Mouse (Mus musculus): Measurements from ENCODE around the gene Frmd4b. TPM values are rescaled to one million over a fixed set of nuclear protein-coding genes. Genes with fewer than 3 reads are reported as not detected.

Gene Frmd4b
- total RNA-seq, 1 experiment: 2.1 TPM

- no peak for TF ChIP-seq MAFK (IDR thresholded peaks at IDR 0.05; ENCODE audit: insufficient read depth, low read depth, low read length)
- no peak for TF ChIP-seq CHD2 (IDR thresholded peaks at IDR 0.05; ENCODE audit: low read depth, low read length)
- TF ChIP-seq ZC3H11A (IDR thresholded peaks at IDR 0.05; ENCODE audit: borderline replicate concordance, low read depth, low read length): no peak
- TF ChIP-seq HCFC1 (IDR thresholded peaks at IDR 0.05; ENCODE audit: borderline replicate concordance, insufficient read depth, low read length): no peak
- no peak for TF ChIP-seq ZNF384 (IDR thresholded peaks at IDR 0.05; ENCODE audit: low read depth, low read length)
- H3K27ac ChIP-seq (ENCODE audit: insufficient read depth, low read depth, low read length, poor library complexity, severe bottlenecking): no peak overlapping the region
- in situ Hi-C loops (cut with MboI; ENCODE audit: low sequenced_read_pairs in 2 of 2, unreplicated experiment in 2 of 2): no loop called here
- no peak overlapping the region for H3K4me3 ChIP-seq (ENCODE audit: insufficient read depth in 1 of 2, low read depth in 1 of 2, low read length in 2 of 2, poor library complexity in 1 of 2, severe bottlenecking in 1 of 2)
- H3K9me3 ChIP-seq (ENCODE audit: control insufficient read depth, insufficient read depth, low read depth, low read length): no peaks in the 10 kb centered on the region
- peaks cover 4 to 10% of the 10 kb centered on the region in 2 experiments; a peak in 1 of 4 replicates for H3K4me1 ChIP-seq (ENCODE audit: control insufficient read depth in 2 of 2, insufficient read depth in 2 of 2, low read length in 2 of 2, poor library complexity in 1 of 2)
- no peak overlapping the region for H3K9ac ChIP-seq (ENCODE audit: insufficient read depth, low read depth, low read length, poor library complexity, severe bottlenecking)
- H3K36me3 ChIP-seq (ENCODE audit: control insufficient read depth, insufficient read depth, low read length, poor library complexity, severe bottlenecking): no peaks in the 10 kb centered on the region
- no peak for DNase-seq (ENCODE audit: low read depth, low spot score)
These were observed 264.7 kb downstream of the Frmd4b start for GRCm38 (mm10) chr6:97352505-97353154.

GRCm38 (mm10) chr6:97349355-97350138, 267.8 kb downstream of the Frmd4b start:
- no peak overlapping the region for H3K4me3 ChIP-seq (ENCODE audit: insufficient read depth in 1 of 2, low read depth in 1 of 2, low read length in 2 of 2, poor library complexity in 1 of 2, severe bottlenecking in 1 of 2)
- no peak overlapping the region for H3K9ac ChIP-seq (ENCODE audit: insufficient read depth, low read depth, low read length, poor library complexity, severe bottlenecking)
- no peaks in the 10 kb centered on the region for H3K36me3 ChIP-seq (ENCODE audit: control insufficient read depth, insufficient read depth, low read length, poor library complexity, severe bottlenecking)
- no peaks in the 10 kb centered on the region for H3K9me3 ChIP-seq (ENCODE audit: control insufficient read depth, insufficient read depth, low read depth, low read length)
- TF ChIP-seq ZNF384 (IDR thresholded peaks at IDR 0.05; ENCODE audit: low read depth, low read length): no peak
- TF ChIP-seq ZC3H11A (IDR thresholded peaks at IDR 0.05; ENCODE audit: borderline replicate concordance, low read depth, low read length): no peak
- no peak for TF ChIP-seq CHD2 (IDR thresholded peaks at IDR 0.05; ENCODE audit: low read depth, low read length)
- no peak for TF ChIP-seq HCFC1 (IDR thresholded peaks at IDR 0.05; ENCODE audit: borderline replicate concordance, insufficient read depth, low read length)
- TF ChIP-seq MAFK (IDR thresholded peaks at IDR 0.05; ENCODE audit: insufficient read depth, low read depth, low read length): no peak
- in situ Hi-C loops (cut with MboI; ENCODE audit: low sequenced_read_pairs in 2 of 2, unreplicated experiment in 2 of 2): no loop called here
- H3K27ac ChIP-seq (ENCODE audit: insufficient read depth, low read depth, low read length, poor library complexity, severe bottlenecking): no peak overlapping the region
- peaks cover 4% of the 10 kb centered on the region in 2 experiments; a peak in 1 of 4 replicates for H3K4me1 ChIP-seq (ENCODE audit: control insufficient read depth in 2 of 2, insufficient read depth in 2 of 2, low read length in 2 of 2, poor library complexity in 1 of 2)
- no peak for DNase-seq (ENCODE audit: low read depth, low spot score)

GRCm38 (mm10) chr6:97346932-97347331, 270.4 kb downstream of the Frmd4b start:
- TF ChIP-seq CHD2 (IDR thresholded peaks at IDR 0.05; ENCODE audit: low read depth, low read length) (no peak), ZC3H11A (IDR thresholded peaks at IDR 0.05; ENCODE audit: borderline replicate concordance, low read depth, low read length) (no peak), HCFC1 (IDR thresholded peaks at IDR 0.05; ENCODE audit: borderline replicate concordance, insufficient read depth, low read length) (no peak), ZNF384 (IDR thresholded peaks at IDR 0.05; ENCODE audit: low read depth, low read length) (no peak), MAFK (IDR thresholded peaks at IDR 0.05; ENCODE audit: insufficient read depth, low read depth, low read length) (no peak)
- no peaks in the 10 kb centered on the region for H3K9me3 ChIP-seq (ENCODE audit: control insufficient read depth, insufficient read depth, low read depth, low read length)
- in situ Hi-C loops (cut with MboI; ENCODE audit: low sequenced_read_pairs in 2 of 2, unreplicated experiment in 2 of 2): no loop called here
- peaks cover 2 to 4% of the 10 kb centered on the region in 2 experiments; a peak in 1 of 4 replicates for H3K4me1 ChIP-seq (ENCODE audit: control insufficient read depth in 2 of 2, insufficient read depth in 2 of 2, low read length in 2 of 2, poor library complexity in 1 of 2)
- no peak overlapping the region for H3K9ac ChIP-seq (ENCODE audit: insufficient read depth, low read depth, low read length, poor library complexity, severe bottlenecking)
- no peaks in the 10 kb centered on the region for H3K36me3 ChIP-seq (ENCODE audit: control insufficient read depth, insufficient read depth, low read length, poor library complexity, severe bottlenecking)
- no peak overlapping the region for H3K4me3 ChIP-seq (ENCODE audit: insufficient read depth in 1 of 2, low read depth in 1 of 2, low read length in 2 of 2, poor library complexity in 1 of 2, severe bottlenecking in 1 of 2)
- DNase-seq (ENCODE audit: low read depth, low spot score): no peak
- H3K27ac ChIP-seq (ENCODE audit: insufficient read depth, low read depth, low read length, poor library complexity, severe bottlenecking): no peak overlapping the region

- Histone ChIP-seq H3K36me3 (ENCODE audit: control insufficient read depth, insufficient read depth, low read length, poor library complexity, severe bottlenecking) (no peaks in the 10 kb centered on the region), H3K27ac (ENCODE audit: insufficient read depth, low read depth, low read length, poor library complexity, severe bottlenecking) (no peak overlapping the region), H3K4me3 (ENCODE audit: insufficient read depth in 1 of 2, low read depth in 1 of 2, low read length in 2 of 2, poor library complexity in 1 of 2, severe bottlenecking in 1 of 2) (no peak overlapping the region), H3K9me3 (ENCODE audit: control insufficient read depth, insufficient read depth, low read depth, low read length) (no peaks in the 10 kb centered on the region), H3K4me1 (ENCODE audit: control insufficient read depth in 2 of 2, insufficient read depth in 2 of 2, low read length in 2 of 2, poor library complexity in 1 of 2) (peaks cover 2 to 4% of the 10 kb centered on the region in 2 experiments; a peak in 1 of 4 replicates), H3K9ac (ENCODE audit: insufficient read depth, low read depth, low read length, poor library complexity, severe bottlenecking) (no peak overlapping the region)
- TF ChIP-seq ZC3H11A (IDR thresholded peaks at IDR 0.05; ENCODE audit: borderline replicate concordance, low read depth, low read length) (no peak), CHD2 (IDR thresholded peaks at IDR 0.05; ENCODE audit: low read depth, low read length) (no peak), MAFK (IDR thresholded peaks at IDR 0.05; ENCODE audit: insufficient read depth, low read depth, low read length) (no peak), HCFC1 (IDR thresholded peaks at IDR 0.05; ENCODE audit: borderline replicate concordance, insufficient read depth, low read length) (no peak), ZNF384 (IDR thresholded peaks at IDR 0.05; ENCODE audit: low read depth, low read length) (no peak)
- DNase-seq (ENCODE audit: low read depth, low spot score): no peak
- in situ Hi-C loops (cut with MboI; ENCODE audit: low sequenced_read_pairs in 2 of 2, unreplicated experiment in 2 of 2): no loop called here
These were observed 270.8 kb downstream of the Frmd4b start for GRCm38 (mm10) chr6:97346527-97346926.
